Mouse (Mus musculus): ENCODE data around the gene Gm11992.

The Gm11992 gene

GRCm38 (mm10) chr11:9116121-9116520 is 67.7 kb downstream of the Gm11992 start:
- DNase-seq (ENCODE audit: low spot score): no peak

GRCm38 (mm10) chr11:9116916-9117315 is 68.5 kb downstream of the Gm11992 start:
- no peak for DNase-seq (ENCODE audit: low spot score)

- DNase-seq (ENCODE audit: low spot score): peak; percentile 50
Measured at GRCm38 (mm10) chr11:9117358-9118049, 69.1 kb downstream of the Gm11992 start.

GRCm38 (mm10) chr11:9118050-9118420 is 69.6 kb downstream of the Gm11992 start, which contains the start of gene Upp1:
TSS of gene Upp1 (plus strand) at chr11:9118103.
- DNase-seq (ENCODE audit: low spot score): no peak

GRCm38 (mm10) chr11:9118421-9119121 is 70.2 kb downstream of the Gm11992 start:
- DNase-seq (ENCODE audit: low spot score): peak; percentile 34

Data from ovary, postnatal 36 days (tissue).